Mouse (Mus musculus): ENCODE measurements around the gene Utp3.
"Not testable (repeated sequence)": the region's sequence is repeated elsewhere in the genome, so short reads cannot be mapped to it uniquely, and the experiment has no call there.

The Utp3 gene

GRCm38 (mm10) chr5:88554086-88554886 lies at the start of gene Utp3:
TSS of gene Utp3 (plus strand) at chr5:88554462.
- DNase-seq (ENCODE audit: low spot score), result peak; percentile 91

- DNase-seq (ENCODE audit: low spot score), result no peak
Observed at GRCm38 (mm10) chr5:88508555-88508954, 45.7 kb upstream of the Utp3 start.

GRCm38 (mm10) chr5:88508990-88509389 lies 45.3 kb upstream of the Utp3 start:
- no peak for DNase-seq (ENCODE audit: low spot score)

GRCm38 (mm10) chr5:88519232-88519631 lies 35.0 kb upstream of the Utp3 start:
- no peak for DNase-seq (ENCODE audit: low spot score)

GRCm38 (mm10) chr5:88527657-88528056 lies 26.6 kb upstream of the Utp3 start, which contains the start of gene Jchain:
TSS of gene Jchain (minus strand) at chr5:88527891.
- DNase-seq (ENCODE audit: low spot score), result no peak

GRCm38 (mm10) chr5:88530908-88531307 lies 23.4 kb upstream of the Utp3 start:
- DNase-seq (ENCODE audit: low spot score), result no peak

- DNase-seq (ENCODE audit: low spot score), result no peak
Observed at GRCm38 (mm10) chr5:88534697-88535096, 19.6 kb upstream of the Utp3 start.

- no peak for DNase-seq (ENCODE audit: low spot score)
Observed at GRCm38 (mm10) chr5:88540845-88541244, 13.4 kb upstream of the Utp3 start.

- no peak for DNase-seq (ENCODE audit: low spot score)
Observed at GRCm38 (mm10) chr5:88542651-88543282, 11.5 kb upstream of the Utp3 start.

- not testable (repeated sequence) for DNase-seq (ENCODE audit: low spot score)
Observed at GRCm38 (mm10) chr5:88544411-88544810, 9.9 kb upstream of the Utp3 start.

GRCm38 (mm10) chr5:88545536-88545935 lies 8.7 kb upstream of the Utp3 start:
- no peak for DNase-seq (ENCODE audit: low spot score)

- no peak for DNase-seq (ENCODE audit: low spot score)
Observed at GRCm38 (mm10) chr5:88553271-88554085, 784 bp upstream of the Utp3 start.

- DNase-seq (ENCODE audit: low spot score), result no peak
Observed at GRCm38 (mm10) chr5:88558991-88559390, 4.7 kb downstream of the Utp3 start.

GRCm38 (mm10) chr5:88561080-88561814 lies 7.0 kb downstream of the Utp3 start:
- no peak for DNase-seq (ENCODE audit: low spot score)

GRCm38 (mm10) chr5:88562863-88563780 lies 8.9 kb downstream of the Utp3 start:
- DNase-seq (ENCODE audit: low spot score), result no peak

- no peak for DNase-seq (ENCODE audit: low spot score)
Observed at GRCm38 (mm10) chr5:88564501-88565147, 10.4 kb downstream of the Utp3 start, which contains the start of gene Rufy3. TSS of gene Rufy3 (plus strand) at chr5:88565040.

GRCm38 (mm10) chr5:88565148-88566033 lies 11.1 kb downstream of the Utp3 start:
- no peak for DNase-seq (ENCODE audit: low spot score)

- no peak for DNase-seq (ENCODE audit: low spot score)
Observed at GRCm38 (mm10) chr5:88566034-88566841, 12.0 kb downstream of the Utp3 start.
